ENCODE assay signal across 27 mouse cellular contexts in the genomic region with DNA sequence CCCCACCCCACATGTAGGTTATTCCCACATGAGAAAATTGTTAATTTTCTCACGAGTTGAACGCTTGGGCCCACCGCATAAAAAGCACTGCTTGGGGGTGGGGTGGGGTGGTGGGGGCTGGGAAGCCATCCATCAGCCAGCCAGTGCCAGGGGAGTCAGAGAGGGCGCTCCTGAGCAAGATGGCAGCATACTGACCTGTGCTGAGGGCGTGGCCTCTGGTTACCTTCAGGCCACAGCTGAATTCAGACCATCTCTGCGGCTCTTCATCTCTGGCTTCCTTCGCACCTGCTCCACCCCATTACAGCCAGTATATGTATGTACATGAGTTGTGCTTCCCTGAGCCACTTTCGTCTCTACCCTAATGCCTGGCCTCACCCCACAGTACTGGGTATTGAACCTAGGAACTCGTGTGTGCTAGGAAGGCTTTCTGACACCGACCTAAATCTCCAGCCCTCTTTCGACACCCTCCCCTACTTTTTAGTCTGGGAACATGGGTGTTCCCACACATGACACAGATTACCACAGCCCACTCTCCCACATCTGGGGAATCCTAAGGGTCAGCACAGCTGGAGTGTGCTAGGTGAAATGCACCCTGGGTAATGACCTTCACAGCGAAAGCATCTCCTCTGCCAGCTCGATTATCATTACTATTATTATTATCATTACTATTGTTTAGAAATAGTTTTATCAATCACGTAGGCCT. TPM values are rescaled to one million over a fixed set of nuclear protein-coding genes. Genes with fewer than 3 reads are reported as not detected.
DNase-seq lines count a peak whose midpoint lies in the region; ATAC-seq and TF ChIP-seq lines count a peak whose summit lies in the region.
"Had no signal": no experiment of that assay in that cellular context is flagged by ENCODE, and none has a peak within 500 bp of the region (broad histone marks: within the 10 kb centered on the region; RNA-seq: fewer than 3 reads in every experiment).

No protein-coding gene starts in this region.

- 0 out of 2 replicates have a peak, but pooled peaks have one; percentile 9 for TF ChIP-seq CTCF in intestine, postnatal 0 days (IDR thresholded peaks at IDR 0.05; ENCODE audit: low read depth)
- TF ChIP-seq CTCF in ES-Bruce4 (IDR thresholded peaks at IDR 0.05; ENCODE audit: low read depth, low read length): peak; percentile 56

- DNase-seq in heart, adult 11 months: peak; percentile 85
- DNase-seq in heart, adult 9 months (ENCODE audit: low spot score in 2 of 2): no peak
- peak; percentile 87 for DNase-seq in ZHBTc4 (ENCODE audit: low read depth, low spot score)
- DNase-seq in urinary bladder, postnatal 4 days (ENCODE audit: low spot score in 2 of 2): no peak
- DNase-seq: adrenal gland, adult 8-10 months; cerebellum, postnatal 14 days; forebrain, postnatal 0 days; heart, postnatal 4 days; kidney, adult 18-20 months; kidney, postnatal 4 days; liver, postnatal 0 days; midbrain, embryonic 14.5 days; right cerebral cortex, postnatal 25 days; thymus, postnatal 14 days had no signal

- H3K9ac ChIP-seq in intestine, postnatal 0 days (ENCODE audit: low read depth, low read length): no peak overlapping the region
- H3K9ac ChIP-seq in intestine, embryonic 15.5 days: no peak overlapping the region
- peak overlapping the region; percentile 28 for H3K9ac ChIP-seq in ES-Bruce4 (ENCODE audit: low read depth, poor library complexity, severe bottlenecking)
- H3K9ac ChIP-seq: embryonic facial prominence, embryonic 15.5 days; forebrain, embryonic 12.5 days; forebrain, postnatal 0 days; hindbrain, embryonic 14.5 days; limb, embryonic 13.5 days; liver, embryonic 12.5 days; liver, postnatal 0 days had no signal

- TF ChIP-seq POLR2A in ES-Bruce4 (IDR thresholded peaks at IDR 0.05; ENCODE audit: insufficient read depth, low read length): no peak

- ATAC-seq in intestine, postnatal 0 days: no peak
- no peak for ATAC-seq in intestine, embryonic 15.5 days
- ATAC-seq: activated CD4-positive, CD25-positive, alpha-beta regulatory T cell, adult 4 months; CD4-positive, CD25-positive, alpha-beta regulatory T cell, adult 4 months; forebrain, postnatal 0 days; liver, embryonic 12.5 days; liver, postnatal 0 days had no signal

- H3K4me3 ChIP-seq in intestine, postnatal 0 days (ENCODE audit: low read depth, low read length): no peak overlapping the region
- H3K4me3 ChIP-seq in intestine, embryonic 15.5 days (replicated peaks): no peak overlapping the region
- H3K4me3 ChIP-seq in ES-Bruce4 (ENCODE audit: low read depth, low read length): no peak overlapping the region
- H3K4me3 ChIP-seq: embryonic facial prominence, embryonic 10.5 days; embryonic facial prominence, embryonic 15.5 days; forebrain, embryonic 12.5 days; limb, embryonic 13.5 days; liver, embryonic 12.5 days had no signal

- H3K4me2 ChIP-seq in intestine, postnatal 0 days (replicated peaks; ENCODE audit: low read depth): no peak overlapping the region
- no peak overlapping the region for H3K4me2 ChIP-seq in intestine, embryonic 15.5 days (replicated peaks)
- H3K4me2 ChIP-seq: embryonic facial prominence, embryonic 15.5 days; forebrain, embryonic 12.5 days; heart, embryonic 11.5 days; hindbrain, embryonic 14.5 days; limb, embryonic 13.5 days; liver, embryonic 12.5 days had no signal

- H3K4me1 ChIP-seq in intestine, postnatal 0 days (replicated peaks; ENCODE audit: control insufficient read depth, insufficient read depth, low read length): peaks cover 4% of the 10 kb centered on the region
- peaks cover 22% of the 10 kb centered on the region for H3K4me1 ChIP-seq in intestine, embryonic 15.5 days (replicated peaks)
- H3K4me1 ChIP-seq in ES-Bruce4 (ENCODE audit: control insufficient read depth, insufficient read depth, low read length): peaks cover 6% of the 10 kb centered on the region

- TF ChIP-seq EP300 in ES-Bruce4 (IDR thresholded peaks at IDR 0.05; ENCODE audit: insufficient read depth, low read depth, low read length): peak; percentile 64

- no peaks in the 10 kb centered on the region for H3K9me3 ChIP-seq in intestine, postnatal 0 days (ENCODE audit: control insufficient read depth)
- H3K9me3 ChIP-seq in intestine, embryonic 15.5 days: no peaks in the 10 kb centered on the region
- no peaks in the 10 kb centered on the region for H3K9me3 ChIP-seq in ES-Bruce4 (replicated peaks; ENCODE audit: control insufficient read depth, insufficient read depth, low read length, poor library complexity, severe bottlenecking)
- H3K9me3 ChIP-seq: embryonic facial prominence, embryonic 10.5 days; embryonic facial prominence, embryonic 15.5 days; forebrain, embryonic 12.5 days; liver, embryonic 12.5 days had no signal

- no peaks in the 10 kb centered on the region for H3K36me3 ChIP-seq in intestine, postnatal 0 days (ENCODE audit: control insufficient read depth, insufficient read depth)
- H3K36me3 ChIP-seq in intestine, embryonic 15.5 days: no peaks in the 10 kb centered on the region
- no peaks in the 10 kb centered on the region for H3K36me3 ChIP-seq in ES-Bruce4 (ENCODE audit: control insufficient read depth, insufficient read depth, low read length, poor library complexity, severe bottlenecking)
- H3K36me3 ChIP-seq: embryonic facial prominence, embryonic 10.5 days; embryonic facial prominence, embryonic 15.5 days; forebrain, embryonic 12.5 days; limb, embryonic 13.5 days; liver, embryonic 12.5 days had no signal

- 76% methylated on average over 14 of the region's 14 CpGs for whole genome bisulfite sequencing in intestine, postnatal 0 days
- 76% methylated on average over 14 of the region's 14 CpGs for WGBS in intestine, embryonic 15.5 days

- no peaks in the 10 kb centered on the region for H3K27me3 ChIP-seq in intestine, postnatal 0 days (replicated peaks; ENCODE audit: control insufficient read depth, insufficient read depth, low read length)
- no peaks in the 10 kb centered on the region for H3K27me3 ChIP-seq in intestine, embryonic 15.5 days (replicated peaks)
- no peaks in the 10 kb centered on the region for H3K27me3 ChIP-seq in ES-Bruce4 (ENCODE audit: control insufficient read depth, insufficient read depth, low read length, poor library complexity, severe bottlenecking)

- no peak overlapping the region for H3K27ac ChIP-seq in intestine, postnatal 0 days (ENCODE audit: low read depth, low read length)
- no peak overlapping the region for H3K27ac ChIP-seq in intestine, embryonic 15.5 days
- peak overlapping the region; percentile 84 for H3K27ac ChIP-seq in ES-Bruce4 (ENCODE audit: insufficient read depth, low read length)
- H3K27ac ChIP-seq: embryonic facial prominence, embryonic 10.5 days; embryonic facial prominence, embryonic 15.5 days; forebrain, embryonic 12.5 days; hindbrain, embryonic 14.5 days; limb, embryonic 13.5 days; liver, embryonic 12.5 days; macrophage had no signal

RNA-seq across cellular contexts. Expression of a gene that starts 6.8 kb away (rescaled TPM):
- polyA plus RNA-seq in intestine, postnatal 0 days (2015; fragmentation: Nextera tagmentation; extraction: Ambion mirVana): 1.4 and 1.6 TPM in 2 replicates
- 1.9 and 2.4 TPM in 2 replicates for polyA plus RNA-seq in intestine, embryonic 15.5 days (2015; fragmentation: Nextera tagmentation; extraction: Ambion mirVana)
- 23.7 and 25.2 TPM in 2 replicates for polyA plus RNA-seq in ES-Bruce4 (2011; ENCODE audit: insufficient read depth, insufficient read length, low read depth, missing spikeins)

RNA-seq across cellular contexts. Expression of a gene that starts 26.9 kb away (rescaled TPM):
- 1.1 and 1.3 TPM in 2 replicates for polyA plus RNA-seq in intestine, postnatal 0 days (2015; fragmentation: Nextera tagmentation; extraction: Ambion mirVana)
- 2.7 and 3.7 TPM in 2 replicates for polyA plus RNA-seq in intestine, embryonic 15.5 days (2015; fragmentation: Nextera tagmentation; extraction: Ambion mirVana)
- polyA plus RNA-seq in ES-Bruce4 (2011; ENCODE audit: insufficient read depth, insufficient read length, low read depth, missing spikeins): 39.3 and 44.1 TPM in 2 replicates

RNA-seq across cellular contexts. Expression of a gene that starts 29.2 kb away (rescaled TPM):
- 122 and 123 TPM in 2 replicates for polyA plus RNA-seq in intestine, postnatal 0 days (2015; fragmentation: Nextera tagmentation; extraction: Ambion mirVana)
- 79.9 and 93.0 TPM in 2 replicates for polyA plus RNA-seq in intestine, embryonic 15.5 days (2015; fragmentation: Nextera tagmentation; extraction: Ambion mirVana)
- polyA plus RNA-seq in ES-Bruce4 (2011; ENCODE audit: insufficient read depth, insufficient read length, low read depth, missing spikeins): 62.3 and 77.2 TPM in 2 replicates

RNA-seq across cellular contexts. Expression of a gene that starts 43.9 kb away (rescaled TPM):
- 7.9 and 8.9 TPM in 2 replicates for polyA plus RNA-seq in intestine, postnatal 0 days (2015; fragmentation: Nextera tagmentation; extraction: Ambion mirVana)
- polyA plus RNA-seq in intestine, embryonic 15.5 days (2015; fragmentation: Nextera tagmentation; extraction: Ambion mirVana): 12.7 and 12.8 TPM in 2 replicates
- 74.6 and 84.0 TPM in 2 replicates for polyA plus RNA-seq in ES-Bruce4 (2011; ENCODE audit: insufficient read depth, insufficient read length, low read depth, missing spikeins)

RNA-seq across cellular contexts. Expression of a gene that starts 46.8 kb away (rescaled TPM):
- polyA plus RNA-seq in intestine, postnatal 0 days (2015; fragmentation: Nextera tagmentation; extraction: Ambion mirVana): 391 and 439 TPM in 2 replicates
- polyA plus RNA-seq in intestine, embryonic 15.5 days (2015; fragmentation: Nextera tagmentation; extraction: Ambion mirVana): 426 and 480 TPM in 2 replicates
- 296 and 332 TPM in 2 replicates for polyA plus RNA-seq in ES-Bruce4 (2011; ENCODE audit: insufficient read depth, insufficient read length, low read depth, missing spikeins)

Comparison
In these comparisons a context has a peak if more than half of its experiments do, and no peak if none do; other contexts are left out.
1. DNase-seq: peak in heart, adult 11 months (single experiment) and ZHBTc4 (single experiment); none in heart, adult 9 months (0 of 2) and urinary bladder, postnatal 4 days (0 of 2).